Mouse (Mus musculus): Measurements from ENCODE around the gene Apobec1. TPM values are rescaled to one million over a fixed set of nuclear protein-coding genes. Genes with fewer than 3 reads are reported as not detected.
"Not testable (repeated sequence)": the region's sequence is repeated elsewhere in the genome, so short reads cannot be mapped to it uniquely, and the experiment has no call there.

Apobec1 gene
- total RNA-seq, 2 experiments from 2014 or later, result 1.8 to 1.9 TPM

- peak; percentile 21 for DNase-seq
Measured at GRCm38 (mm10) chr6:122560427-122560826, 41.8 kb downstream of the Apobec1 start.

- no peak for DNase-seq
Measured at GRCm38 (mm10) chr6:122556959-122557561, 45.2 kb downstream of the Apobec1 start.

- no peak for DNase-seq
Measured at GRCm38 (mm10) chr6:122555266-122555665, 47.0 kb downstream of the Apobec1 start.

- DNase-seq, result no peak
Measured at GRCm38 (mm10) chr6:122554102-122554501, 48.1 kb downstream of the Apobec1 start.

GRCm38 (mm10) chr6:122553606-122554005 is 48.6 kb downstream of the Apobec1 start, which contains the start of gene Aicda:
Gene Aicda (plus strand): TSS chr6:122553801.
- DNase-seq, result no peak

- DNase-seq, result peak; percentile 13
Measured at GRCm38 (mm10) chr6:122545948-122546347, 56.3 kb downstream of the Apobec1 start.

GRCm38 (mm10) chr6:122545289-122545882 is 56.9 kb downstream of the Apobec1 start:
- DNase-seq, result no peak

- DNase-seq, result no peak
Measured at GRCm38 (mm10) chr6:122544672-122545071, 57.6 kb downstream of the Apobec1 start.

- DNase-seq, result no peak
Measured at GRCm38 (mm10) chr6:122543574-122543973, 58.7 kb downstream of the Apobec1 start.

GRCm38 (mm10) chr6:122542459-122542858 is 59.8 kb downstream of the Apobec1 start:
- DNase-seq, result not testable (repeated sequence)

- DNase-seq, result no peak
Measured at GRCm38 (mm10) chr6:122539564-122539963, 62.7 kb downstream of the Apobec1 start.

- DNase-seq, result no peak
Measured at GRCm38 (mm10) chr6:122534032-122534431, 68.2 kb downstream of the Apobec1 start.

- DNase-seq, result no peak
Measured at GRCm38 (mm10) chr6:122532883-122533302, 69.4 kb downstream of the Apobec1 start.

GRCm38 (mm10) chr6:122531466-122532174 is 70.6 kb downstream of the Apobec1 start:
- no peak for DNase-seq

- DNase-seq, result no peak
Measured at GRCm38 (mm10) chr6:122528136-122528535, 74.1 kb downstream of the Apobec1 start.

Other genes with a start within 250 kb of the Apobec1 start
- gene Rimklb, start 103.7 kb downstream of the Apobec1 start, total RNA-seq (2021), result under 1 TPM; 0.82 to 0.88 TPM
- gene Mfap5, start 96.6 kb downstream of the Apobec1 start, total RNA-seq (2021), result 10 to 100 TPM; 51.1 to 85.7 TPM
- gene Aicda, start 48.6 kb downstream of the Apobec1 start, total RNA-seq (2021), result not detected
- gene Gdf3, start 7.6 kb upstream of the Apobec1 start, total RNA-seq (2021), result not detected
- not detected for gene Dppa3, start 24.0 kb upstream of the Apobec1 start, total RNA-seq (2021)
- gene Nanog, start 105.0 kb upstream of the Apobec1 start, total RNA-seq (2021), result not detected
- gene Slc2a3, start 199.2 kb upstream of the Apobec1 start, total RNA-seq (2021), result 1 to 10 TPM in 1 of 2 experiments, under 1 TPM in 1; 0.88 to 1.4 TPM
- gene Foxj2, start 217.5 kb upstream of the Apobec1 start, total RNA-seq (2021), result 10 to 100 TPM; 18.4 to 20.9 TPM